Comparison of ENCODE assay signal across 9 mouse cellular contexts in the genomic region with DNA sequence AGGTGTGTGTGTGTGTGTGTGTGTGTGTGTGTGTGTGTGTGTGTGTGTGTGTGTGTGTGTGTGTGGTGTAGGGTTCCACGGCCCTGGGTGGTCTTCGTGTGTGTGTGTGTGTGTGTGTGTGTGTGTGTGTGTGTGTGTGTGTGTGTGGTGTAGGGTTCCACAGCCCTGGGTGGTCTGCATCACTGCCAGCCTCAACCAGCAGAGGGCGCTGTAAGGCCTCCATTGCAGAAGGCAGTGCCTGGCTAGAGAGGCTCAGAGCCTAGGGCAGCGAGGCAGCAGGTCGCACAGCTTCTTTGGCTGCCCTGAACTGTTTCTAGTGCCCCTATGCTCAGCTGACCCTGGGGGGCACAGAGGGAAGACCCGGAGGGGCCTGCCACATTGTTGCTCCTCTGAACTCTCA.
DNase-seq lines count a peak whose midpoint lies in the region; ATAC-seq and TF ChIP-seq lines count a peak whose summit lies in the region.
"Had no signal": no experiment of that assay in that cellular context is flagged by ENCODE, and none has a peak within 500 bp of the region (broad histone marks: within the 10 kb centered on the region; RNA-seq: fewer than 3 reads in every experiment).

No protein-coding gene starts in this region.

- H3K27me3 ChIP-seq in kidney, postnatal 0 days (ENCODE audit: insufficient read depth, low read length), result no peaks in the 10 kb centered on the region
- no peaks in the 10 kb centered on the region; the same call in 1 of the 2 replicates for H3K27me3 ChIP-seq in hindbrain, embryonic 11.5 days (ENCODE audit: control insufficient read depth, insufficient read depth, low read length)
- no peaks in the 10 kb centered on the region for H3K27me3 ChIP-seq in midbrain, embryonic 11.5 days (ENCODE audit: control insufficient read depth, insufficient read depth, low read length)
- H3K27me3 ChIP-seq in stomach, embryonic 16.5 days (ENCODE audit: control insufficient read depth, insufficient read depth, low read length), result peaks cover 6% of the 10 kb centered on the region; the same call in 1 of the 2 replicates

- H3K4me1 ChIP-seq in kidney, postnatal 0 days (replicated peaks; ENCODE audit: insufficient read depth, low read length), result no peaks in the 10 kb centered on the region
- H3K4me1 ChIP-seq in hindbrain, embryonic 11.5 days (replicated peaks; ENCODE audit: control insufficient read depth, insufficient read depth, low read length), result no peaks in the 10 kb centered on the region
- peaks cover 8% of the 10 kb centered on the region for H3K4me1 ChIP-seq in midbrain, embryonic 11.5 days (ENCODE audit: control insufficient read depth, insufficient read depth, low read length)
- no peaks in the 10 kb centered on the region for H3K4me1 ChIP-seq in stomach, embryonic 16.5 days (ENCODE audit: control insufficient read depth, insufficient read depth, low read length)
- H3K4me1 ChIP-seq: heart, embryonic 15.5 days had no signal

- no peak overlapping the region for H3K4me3 ChIP-seq in kidney, postnatal 0 days (replicated peaks; ENCODE audit: low read depth, low read length)
- H3K4me3 ChIP-seq in hindbrain, embryonic 11.5 days (ENCODE audit: low read depth, low read length), result no peak overlapping the region
- H3K4me3 ChIP-seq in midbrain, embryonic 11.5 days (ENCODE audit: low read depth, low read length), result no peak overlapping the region
- H3K4me3 ChIP-seq in stomach, embryonic 16.5 days (replicated peaks; ENCODE audit: low read length), result no peak overlapping the region
- H3K4me3 ChIP-seq: heart, embryonic 15.5 days had no signal

- 28% methylated on average over 6 of the region's 6 CpGs for WGBS in kidney, postnatal 0 days
- WGBS in hindbrain, embryonic 11.5 days, result 20% methylated on average over 4 of the region's 6 CpGs
- WGBS in midbrain, embryonic 11.5 days, result 27% methylated on average over 6 of the region's 6 CpGs
- 29% methylated on average over 6 of the region's 6 CpGs for WGBS in stomach, embryonic 16.5 days

- no peak overlapping the region for H3K27ac ChIP-seq in kidney, postnatal 0 days
- peak overlapping the region; percentile 83 for H3K27ac ChIP-seq in hindbrain, embryonic 11.5 days (ENCODE audit: low read depth, low read length)
- H3K27ac ChIP-seq in midbrain, embryonic 11.5 days (ENCODE audit: low read depth, low read length), result peak overlapping the region; percentile 63
- no peak overlapping the region for H3K27ac ChIP-seq in stomach, embryonic 16.5 days (ENCODE audit: low read length)
- H3K27ac ChIP-seq: heart, embryonic 15.5 days had no signal

- peak; percentile 63; the same call in 1 of the 2 replicates for TF ChIP-seq CTCF in kidney, postnatal 0 days (IDR thresholded peaks at IDR 0.05; ENCODE audit: low read depth)

- no peaks in the 10 kb centered on the region for H3K36me3 ChIP-seq in kidney, postnatal 0 days (ENCODE audit: insufficient read depth, low read length)
- H3K36me3 ChIP-seq in hindbrain, embryonic 11.5 days (ENCODE audit: control insufficient read depth, insufficient read depth, low read length), result no peaks in the 10 kb centered on the region
- H3K36me3 ChIP-seq in midbrain, embryonic 11.5 days (ENCODE audit: control insufficient read depth, insufficient read depth, low read length), result no peaks in the 10 kb centered on the region
- H3K36me3 ChIP-seq in stomach, embryonic 16.5 days (ENCODE audit: control insufficient read depth, insufficient read depth, low read length), result no peaks in the 10 kb centered on the region
- H3K36me3 ChIP-seq: heart, embryonic 15.5 days had no signal

- no peak overlapping the region for H3K9ac ChIP-seq in kidney, postnatal 0 days (ENCODE audit: low read depth, low read length)
- H3K9ac ChIP-seq in hindbrain, embryonic 11.5 days (ENCODE audit: low read depth, low read length), result no peak overlapping the region
- H3K9ac ChIP-seq in midbrain, embryonic 11.5 days (ENCODE audit: low read length), result no peak overlapping the region
- H3K9ac ChIP-seq in stomach, embryonic 16.5 days (ENCODE audit: low read length), result no peak overlapping the region
- H3K9ac ChIP-seq: heart, embryonic 15.5 days had no signal

- DNase-seq in kidney, postnatal 0 days (ENCODE audit: low spot score), result peak; percentile 33
- DNase-seq in kidney, adult 11 months, result no peak
- DNase-seq in adrenal gland, postnatal 14 days, result peak; percentile 78
- DNase-seq in cerebellum, postnatal 4 days (ENCODE audit: low spot score in 2 of 2), result peak; percentile 72 to 86
- DNase-seq in hindbrain, embryonic 11.5 days (ENCODE audit: low spot score), result peak; percentile 81
- peak; percentile 96 for DNase-seq in midbrain, embryonic 11.5 days (ENCODE audit: low spot score, missing footprints)
- DNase-seq in c-Kit-positive CD71-positive TER-119-positive erythroid progenitor cells, embryonic 14.5 days (ENCODE audit: low spot score), result no peak

- no peaks in the 10 kb centered on the region for H3K9me3 ChIP-seq in kidney, postnatal 0 days (replicated peaks; ENCODE audit: low read length)
- no peaks in the 10 kb centered on the region for H3K9me3 ChIP-seq in hindbrain, embryonic 11.5 days (ENCODE audit: control insufficient read depth, low read length)
- no peaks in the 10 kb centered on the region for H3K9me3 ChIP-seq in midbrain, embryonic 11.5 days (ENCODE audit: control insufficient read depth, low read length)
- no peaks in the 10 kb centered on the region for H3K9me3 ChIP-seq in stomach, embryonic 16.5 days (replicated peaks; ENCODE audit: control insufficient read depth, low read length)
- H3K9me3 ChIP-seq: heart, embryonic 15.5 days had no signal

- H3K4me2 ChIP-seq in kidney, postnatal 0 days (ENCODE audit: low read length), result no peak overlapping the region
- H3K4me2 ChIP-seq in hindbrain, embryonic 11.5 days (replicated peaks; ENCODE audit: low read depth, low read length), result no peak overlapping the region
- no peak overlapping the region for H3K4me2 ChIP-seq in midbrain, embryonic 11.5 days
- no peak overlapping the region for H3K4me2 ChIP-seq in stomach, embryonic 16.5 days (ENCODE audit: low read depth, low read length)
- H3K4me2 ChIP-seq: heart, embryonic 15.5 days had no signal

- ATAC-seq in kidney, postnatal 0 days (replicated peaks; ENCODE audit: low FRiP score, low read depth), result 0 out of 2 replicates have a peak, but pooled peaks have one; percentile 43
- ATAC-seq in hindbrain, embryonic 11.5 days (ENCODE audit: low FRiP score), result peak; percentile 51; the same call in 1 of the 2 replicates
- peak; percentile 43; the same call in 1 of the 2 replicates for ATAC-seq in midbrain, embryonic 11.5 days (ENCODE audit: low FRiP score)
- ATAC-seq in stomach, embryonic 16.5 days (ENCODE audit: insufficient read depth, low FRiP score), result peak; percentile 30; the same call in 1 of the 2 replicates

Comparison
In these comparisons a context has a peak if more than half of its experiments do, and no peak if none do; other contexts are left out.
1. DNase-seq: peak in kidney, postnatal 0 days (single experiment), adrenal gland, postnatal 14 days (single experiment), cerebellum, postnatal 4 days (2 of 2), hindbrain, embryonic 11.5 days (single experiment) and midbrain, embryonic 11.5 days (single experiment); none in kidney, adult 11 months (single experiment) and c-Kit-positive CD71-positive TER-119-positive erythroid progenitor cells, embryonic 14.5 days (single experiment).
2. H3K27ac ChIP-seq: peak in hindbrain, embryonic 11.5 days (single experiment) and midbrain, embryonic 11.5 days (single experiment); none in kidney, postnatal 0 days (single experiment) and stomach, embryonic 16.5 days (single experiment).
3. Peak in every context shown above with its lines, with median percentiles within 50 percentile points of each other: ATAC-seq.